Mouse (Mus musculus): ENCODE results near the gene Ppfia4.
A peak's percentile ranks its signal among the peaks of the same experiment; 100 is the strongest.

Ppfia4 gene

DNA sequence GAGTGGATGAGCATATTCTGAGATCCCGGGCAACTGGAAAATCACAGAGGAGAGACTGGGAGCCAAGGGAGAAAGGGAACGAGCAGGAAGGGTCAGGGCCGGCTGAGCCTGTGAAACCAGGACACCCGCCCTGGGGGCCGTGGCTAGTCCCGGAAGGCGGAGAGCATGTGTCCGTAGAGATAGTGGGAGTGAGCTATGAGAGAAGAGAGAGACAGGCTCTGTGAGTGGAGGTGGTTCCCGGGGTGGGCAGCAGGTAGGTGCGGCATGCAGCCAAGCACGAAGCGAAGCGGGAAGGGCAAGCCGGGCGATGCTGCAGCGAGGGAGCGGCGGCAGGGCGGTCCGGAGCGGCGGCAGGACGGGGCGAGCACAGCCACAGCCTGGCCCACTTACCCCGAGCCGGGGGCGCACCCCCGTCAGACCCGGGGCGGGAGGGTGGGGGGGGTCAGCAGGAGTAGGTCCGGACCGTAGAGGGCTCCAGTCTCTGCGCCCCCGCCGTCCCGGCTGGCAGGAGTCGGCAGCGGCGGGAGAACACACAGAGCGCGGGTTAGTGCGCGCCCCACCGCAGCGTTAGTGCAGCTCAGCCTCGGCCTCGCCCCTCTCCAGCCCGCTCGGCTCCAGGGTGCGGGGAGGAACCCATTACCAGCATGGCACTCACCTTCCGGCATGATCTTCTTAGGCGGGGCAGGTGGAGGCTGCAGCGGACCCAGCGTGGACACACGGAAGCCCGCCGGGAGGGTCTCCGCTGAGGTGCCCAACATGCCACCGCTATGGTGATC, 33.9 kb downstream of the Ppfia4 start:
- peak; percentile 45; the same call in 1 of the 2 replicates for ATAC-seq (ENCODE audit: low TSS enrichment)

DNA sequence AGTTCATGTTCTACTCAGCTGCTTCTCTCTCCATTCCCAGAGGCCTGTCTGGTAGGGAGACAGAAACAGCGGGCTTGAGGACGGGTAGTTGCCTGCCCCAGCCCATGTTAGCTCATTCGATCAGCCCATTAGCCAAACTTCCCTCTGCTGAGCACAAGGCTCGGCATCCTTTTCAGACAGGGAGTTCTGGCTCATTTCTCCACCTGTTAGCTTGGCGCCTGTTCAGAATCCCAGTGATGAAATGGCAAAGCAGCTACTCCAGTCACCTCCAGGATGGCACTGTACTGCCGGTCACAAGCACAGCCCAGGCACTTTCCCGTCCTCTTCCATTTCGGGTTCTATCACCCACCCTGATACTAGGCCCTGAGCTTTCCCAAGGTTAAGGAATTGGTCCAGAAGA, 35.5 kb downstream of the Ppfia4 start:
- no peak for ATAC-seq (ENCODE audit: low TSS enrichment)

DNA sequence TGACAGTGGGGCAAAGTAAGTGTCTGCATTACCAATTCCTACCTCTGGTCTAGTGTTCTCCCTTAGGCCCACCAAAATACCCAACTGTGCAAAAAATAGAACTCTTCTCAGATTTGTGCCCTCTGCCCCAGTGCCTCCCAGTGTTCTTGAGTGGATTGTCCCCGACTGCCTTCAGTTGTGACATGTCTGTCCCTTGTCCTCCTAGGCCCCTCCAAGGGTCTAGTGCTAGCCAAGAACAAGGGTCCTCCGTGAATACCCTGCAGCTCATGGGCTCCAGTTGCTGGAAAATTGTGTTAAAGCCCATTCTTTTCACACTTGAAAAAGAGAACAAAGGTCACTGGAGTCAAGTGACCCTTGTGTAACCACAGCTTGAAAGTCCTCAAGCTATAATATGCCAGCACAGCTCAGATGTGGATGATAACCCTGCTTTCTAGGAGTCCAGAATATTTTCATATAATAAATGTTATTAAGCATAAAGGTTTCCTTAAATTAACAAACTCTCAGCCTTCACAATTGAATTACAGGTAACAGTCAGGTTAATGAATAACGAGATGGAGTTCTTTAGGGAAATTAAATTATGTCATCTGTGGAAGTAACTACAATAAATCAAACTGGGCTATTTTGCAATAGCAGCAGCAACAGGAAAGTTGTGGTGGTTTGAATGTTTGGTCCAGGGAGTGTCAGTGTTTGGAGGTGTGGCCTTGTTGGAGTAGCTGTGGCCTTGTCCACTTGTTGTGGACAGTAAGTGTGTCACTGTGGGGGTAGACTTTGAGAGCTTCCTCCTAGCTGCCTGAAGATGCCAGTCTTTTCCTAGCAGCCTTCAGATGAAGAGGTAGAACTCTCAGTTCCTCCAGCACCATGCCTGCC, 38.8 kb downstream of the Ppfia4 start:
- ATAC-seq (ENCODE audit: low TSS enrichment) = no peak

DNA sequence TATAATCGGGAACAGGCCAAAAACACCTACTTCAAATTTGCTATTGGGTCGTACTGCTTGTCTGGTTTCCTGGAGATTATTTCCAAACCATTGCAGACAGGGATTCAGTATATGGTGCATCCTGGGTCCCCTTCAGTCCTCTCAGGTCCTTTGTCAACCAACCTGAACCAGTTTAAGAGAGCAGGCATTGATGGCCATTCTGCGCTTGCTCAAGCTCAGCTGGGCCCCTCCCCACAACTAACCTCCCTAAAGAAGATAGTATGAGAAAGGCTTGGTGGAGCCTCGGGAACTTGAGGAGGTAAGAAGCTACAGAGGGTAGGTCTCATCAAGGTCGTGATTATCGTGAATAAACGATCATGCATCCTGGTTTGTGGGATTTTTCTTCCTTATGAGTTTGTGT, 39.5 kb downstream of the Ppfia4 start:
- ATAC-seq (ENCODE audit: low TSS enrichment) = no peak

DNA sequence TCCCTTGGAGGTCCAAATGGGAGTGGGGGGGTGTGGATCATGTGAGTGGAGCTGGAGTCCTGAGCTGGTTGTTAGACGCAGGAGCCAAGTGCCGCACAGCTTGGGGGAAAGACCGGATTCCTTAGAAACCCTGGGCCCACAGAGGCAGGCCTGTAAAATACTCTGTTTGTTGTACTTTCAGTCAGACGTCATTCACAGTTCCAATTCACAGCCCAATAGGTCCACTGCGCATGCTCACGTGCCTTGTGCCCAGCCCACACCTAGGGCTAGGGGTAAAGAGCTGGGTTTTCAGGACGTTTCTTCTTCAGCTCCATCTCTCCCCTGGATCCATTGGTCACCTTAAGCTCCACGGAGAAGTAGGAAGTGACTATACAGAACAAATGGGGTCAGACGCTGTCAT, 40.1 kb downstream of the Ppfia4 start:
- ATAC-seq (ENCODE audit: low TSS enrichment) = no peak

DNA sequence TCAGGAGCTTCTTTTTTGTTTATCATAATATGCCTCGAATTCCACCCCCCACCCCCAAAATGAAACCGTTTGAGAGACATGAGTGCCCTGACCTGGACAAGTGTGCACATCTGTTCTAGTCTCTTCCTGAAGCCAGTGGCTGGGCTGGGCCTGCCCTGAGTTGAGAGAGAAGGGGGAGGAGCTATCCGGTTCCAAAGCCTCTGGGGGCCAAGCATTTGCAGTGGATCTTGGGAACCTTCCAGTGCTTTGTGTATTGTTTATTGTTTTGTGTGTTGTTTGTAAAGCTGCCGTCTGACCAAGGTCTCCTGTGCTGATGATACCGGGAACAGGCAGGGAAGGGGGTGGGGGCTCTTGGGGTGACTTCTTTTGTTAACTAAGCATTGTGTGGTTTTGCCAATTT, 40.7 kb downstream of the Ppfia4 start:
- 0 out of 2 replicates have a peak, but pooled peaks have one; percentile 51 for ATAC-seq (ENCODE audit: low TSS enrichment)

DNA sequence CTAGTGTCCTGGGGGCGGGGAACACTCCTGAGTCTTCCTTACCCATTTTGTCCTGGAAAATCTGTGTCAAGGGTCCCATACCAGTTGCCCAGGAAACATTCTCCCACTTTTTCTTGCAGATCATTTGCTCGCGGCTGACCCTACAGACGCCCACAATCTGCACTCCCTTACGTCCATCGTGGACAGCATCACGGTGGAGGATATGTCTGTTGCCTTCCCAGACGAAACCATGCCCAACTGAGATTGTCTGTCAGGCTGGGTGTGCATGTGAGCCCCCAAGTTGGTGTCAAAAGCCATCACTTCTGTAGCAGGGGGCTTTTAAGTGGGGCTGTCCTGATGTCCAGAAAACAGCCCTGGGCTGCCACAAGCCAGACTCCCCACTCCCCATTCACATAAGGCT, 41.2 kb downstream of the Ppfia4 start:
- no peak for ATAC-seq (ENCODE audit: low TSS enrichment)

DNA sequence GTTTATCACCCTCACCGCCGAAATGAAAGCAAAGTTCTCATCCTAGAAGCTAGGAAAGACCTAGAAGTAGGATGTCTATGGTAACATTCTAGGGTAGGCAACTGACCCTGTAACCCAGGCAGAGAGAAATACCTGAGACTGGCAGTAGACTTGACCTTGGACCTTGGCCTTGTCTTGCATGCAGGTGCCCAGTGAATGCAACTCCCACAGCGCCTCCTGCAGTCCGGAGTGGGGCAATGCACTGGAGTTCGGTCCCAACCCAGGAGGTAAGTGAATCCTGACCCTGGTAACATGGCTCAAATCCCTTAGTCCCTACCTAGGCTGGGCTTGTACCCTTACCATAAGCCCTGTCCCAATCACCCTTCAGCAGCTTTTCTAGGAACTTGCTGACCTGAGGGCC, 41.8 kb downstream of the Ppfia4 start:
- ATAC-seq (ENCODE audit: low TSS enrichment) = no peak

DNA sequence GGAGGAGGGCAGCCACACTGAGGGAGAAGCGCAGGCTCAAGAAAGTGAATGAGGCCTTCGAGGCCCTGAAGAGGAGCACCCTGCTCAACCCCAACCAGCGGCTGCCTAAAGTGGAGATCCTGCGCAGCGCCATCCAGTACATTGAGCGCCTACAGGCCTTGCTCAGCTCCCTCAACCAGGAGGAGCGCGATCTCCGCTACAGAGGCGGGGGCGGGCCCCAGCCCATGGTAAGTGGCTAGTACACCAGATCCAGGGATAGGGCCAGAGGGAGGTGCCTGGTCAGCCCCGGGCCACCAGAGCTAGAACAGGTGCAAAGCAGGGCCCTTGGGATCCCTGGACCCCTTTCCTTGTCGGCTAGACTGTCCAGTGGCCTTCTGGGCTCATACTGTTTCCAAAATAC, 42.4 kb downstream of the Ppfia4 start:
- ATAC-seq (ENCODE audit: low TSS enrichment) = no peak

DNA sequence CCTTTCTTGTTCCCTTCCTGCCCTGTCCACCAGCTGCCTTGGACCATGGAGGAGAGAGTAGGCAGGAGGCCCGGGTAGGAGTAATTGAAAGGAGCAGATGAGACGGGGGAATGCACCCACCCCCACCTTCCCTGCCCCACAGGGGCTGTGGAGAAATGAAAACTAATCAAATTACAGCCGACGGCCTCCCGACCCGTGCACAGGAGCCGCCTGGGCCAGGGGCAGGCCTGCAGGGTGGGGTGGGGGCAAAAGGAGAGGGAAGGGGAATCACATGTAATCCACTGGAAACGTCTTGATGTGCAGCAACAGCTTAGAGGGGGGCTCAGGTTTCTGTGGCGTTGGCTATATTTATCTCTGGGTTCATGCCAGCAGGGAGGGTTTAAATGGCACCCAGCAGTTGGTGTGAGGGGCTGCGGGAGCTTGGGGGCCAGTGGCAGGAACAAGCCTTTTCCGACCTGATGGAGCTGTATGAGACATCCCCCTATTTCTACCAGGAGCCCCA, 43.1 kb downstream of the Ppfia4 start, which contains the start of gene Myog:
Myog (plus strand) TSS at position 392 of the 502 bp plus-strand sequence.
- no peak for ATAC-seq (ENCODE audit: low TSS enrichment)

DNA sequence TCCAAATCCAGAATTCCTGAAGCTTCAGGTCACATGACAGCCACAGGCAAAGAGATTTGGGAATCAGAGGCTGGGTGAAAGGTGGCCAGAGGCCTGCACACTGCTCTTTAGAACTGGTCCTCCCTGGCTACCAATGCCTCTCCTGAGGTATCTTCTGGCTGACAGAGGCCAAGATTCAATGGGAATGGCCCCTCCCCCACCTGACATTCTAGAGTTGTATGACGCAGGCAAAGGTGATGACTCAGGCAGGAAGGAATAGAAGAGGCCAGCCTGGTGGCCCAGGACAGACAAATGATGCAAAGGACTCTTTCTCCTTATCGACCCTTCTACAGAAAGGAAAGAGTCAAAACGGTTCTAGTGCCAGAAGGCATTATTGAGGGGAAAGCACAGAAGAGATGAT, 44.5 kb downstream of the Ppfia4 start:
- ATAC-seq (ENCODE audit: low TSS enrichment) = no peak

DNA sequence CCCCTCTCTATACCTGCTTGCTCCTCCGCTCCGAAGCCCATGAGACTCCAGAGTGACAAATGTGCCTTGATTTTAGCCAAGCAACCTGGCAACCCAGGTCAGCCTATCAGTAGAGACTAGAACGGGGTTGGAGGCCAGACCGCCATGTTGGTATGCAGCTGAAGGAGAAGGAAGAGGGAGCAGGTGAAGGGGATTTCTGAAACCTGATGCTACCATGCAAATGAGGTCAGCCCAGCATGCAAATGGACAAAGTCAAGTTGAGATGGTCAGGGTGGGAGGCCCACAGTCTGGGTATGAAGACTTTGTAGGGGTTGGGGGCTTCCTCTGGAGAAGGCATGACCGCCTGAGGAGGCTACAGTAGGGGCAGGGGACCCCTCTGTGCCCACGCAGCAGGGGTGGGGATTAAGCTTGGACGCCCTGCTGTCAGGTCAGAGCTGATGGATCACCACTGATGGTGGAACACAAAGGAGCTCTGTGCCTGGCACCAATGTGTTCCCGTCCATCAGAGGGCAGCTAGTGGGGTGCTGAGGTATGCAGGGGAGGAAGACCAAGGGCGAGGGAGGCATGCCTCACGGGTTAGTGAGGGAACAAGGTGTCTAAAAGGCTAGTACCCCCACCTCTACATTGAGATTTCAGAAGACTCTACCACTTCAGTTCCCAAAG, 47.1 kb downstream of the Ppfia4 start:
- ATAC-seq (ENCODE audit: low TSS enrichment) = no peak

DNA sequence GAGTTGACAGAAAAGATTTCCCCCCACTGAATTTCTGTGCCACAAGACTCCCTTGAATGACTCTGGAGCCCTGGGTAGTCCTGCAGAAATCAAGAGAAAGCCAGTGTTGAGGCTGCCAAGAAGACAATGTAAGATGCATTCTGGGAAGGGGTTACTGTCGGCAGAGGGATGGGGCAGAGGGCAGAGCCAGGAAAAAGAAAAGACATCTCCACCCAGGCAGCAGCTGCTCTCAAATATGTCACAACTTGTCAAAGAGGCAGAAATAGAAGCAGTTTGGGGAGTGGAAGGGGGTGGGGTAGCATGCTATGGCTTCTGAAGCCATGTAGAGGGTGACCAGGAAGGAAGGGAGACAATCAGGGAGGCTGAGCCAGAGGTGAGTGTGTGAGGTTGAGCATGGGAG, 49.6 kb downstream of the Ppfia4 start:
- no peak for ATAC-seq (ENCODE audit: low TSS enrichment)

DNA sequence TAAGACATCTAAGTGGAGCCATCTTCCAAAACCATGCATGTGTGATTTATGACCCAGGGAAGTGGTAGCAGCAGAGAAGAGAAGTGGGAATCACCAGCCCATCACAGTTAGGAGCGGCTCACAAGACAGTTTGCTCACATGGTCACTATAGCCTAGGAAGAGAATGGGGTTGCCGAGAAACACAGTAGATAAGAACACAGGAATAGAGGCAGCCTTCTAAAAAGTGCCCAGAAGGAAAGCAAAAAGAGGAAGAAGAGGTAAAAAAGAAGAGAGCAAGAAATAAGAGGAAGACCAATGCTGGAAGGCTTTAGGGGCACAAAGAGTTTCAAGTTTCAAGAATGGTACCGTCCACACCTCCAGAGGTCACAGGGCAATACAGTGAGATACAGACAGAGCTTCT, 50.4 kb downstream of the Ppfia4 start:
- ATAC-seq (ENCODE audit: low TSS enrichment) = no peak

DNA sequence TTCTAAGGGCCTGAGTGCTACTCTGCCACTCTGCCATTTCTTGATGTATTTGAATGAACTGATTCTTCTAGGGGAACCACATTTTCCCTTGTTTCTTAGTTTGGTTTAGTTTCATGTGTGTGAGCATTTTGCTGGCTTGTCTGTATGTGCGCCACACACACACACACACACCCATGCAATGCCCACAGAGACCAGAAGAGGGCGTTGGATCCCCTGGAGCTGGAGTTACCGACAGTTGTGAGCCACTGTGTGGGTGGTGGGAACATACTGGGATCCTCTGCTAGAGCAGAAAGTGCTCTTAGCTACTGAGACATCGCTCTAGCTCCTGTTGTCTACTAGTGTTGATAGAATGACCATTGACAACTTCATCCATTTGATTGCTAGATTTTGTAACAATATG, 51.2 kb downstream of the Ppfia4 start:
- no peak for ATAC-seq (ENCODE audit: low TSS enrichment)

DNA sequence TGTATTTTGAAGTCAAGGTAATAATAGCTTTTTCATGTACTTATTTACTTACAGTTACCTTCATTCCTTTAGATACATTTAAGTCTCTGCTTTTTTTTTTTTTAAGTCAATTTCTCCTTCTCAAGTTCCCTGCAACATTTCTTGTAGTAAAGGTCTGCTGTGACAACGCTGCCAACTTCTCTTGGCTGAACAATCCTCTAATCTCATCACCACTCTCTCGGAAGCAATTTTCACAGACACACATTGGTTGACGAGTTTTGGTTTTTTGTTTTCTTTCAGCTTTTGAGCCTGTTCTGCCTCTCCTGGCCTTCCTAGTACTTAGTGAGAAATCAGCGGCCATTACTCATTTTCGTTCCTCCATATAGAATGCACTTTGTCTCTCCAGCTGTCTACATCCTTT, 52.6 kb downstream of the Ppfia4 start:
- ATAC-seq (ENCODE audit: low TSS enrichment) = no peak

DNA sequence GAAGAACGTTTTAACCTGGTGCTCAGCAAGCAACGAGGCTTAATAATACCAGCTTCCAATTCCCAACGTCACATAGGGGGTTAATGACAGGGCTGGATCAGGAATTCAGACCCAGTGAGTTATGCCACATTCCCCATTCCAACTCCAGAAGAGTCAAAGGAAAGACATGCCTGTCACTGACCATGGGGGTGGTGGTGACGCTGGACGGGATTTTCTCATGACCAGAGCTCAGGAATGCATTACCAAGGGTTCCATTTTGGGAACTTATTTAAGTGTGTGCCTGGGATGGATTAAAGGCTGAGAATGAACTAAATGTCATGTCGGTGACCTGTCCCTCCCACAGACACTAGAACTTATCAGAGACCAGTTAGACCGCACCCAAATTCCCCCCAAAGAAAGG, 55.9 kb downstream of the Ppfia4 start:
- no peak for ATAC-seq (ENCODE audit: low TSS enrichment)

DNA sequence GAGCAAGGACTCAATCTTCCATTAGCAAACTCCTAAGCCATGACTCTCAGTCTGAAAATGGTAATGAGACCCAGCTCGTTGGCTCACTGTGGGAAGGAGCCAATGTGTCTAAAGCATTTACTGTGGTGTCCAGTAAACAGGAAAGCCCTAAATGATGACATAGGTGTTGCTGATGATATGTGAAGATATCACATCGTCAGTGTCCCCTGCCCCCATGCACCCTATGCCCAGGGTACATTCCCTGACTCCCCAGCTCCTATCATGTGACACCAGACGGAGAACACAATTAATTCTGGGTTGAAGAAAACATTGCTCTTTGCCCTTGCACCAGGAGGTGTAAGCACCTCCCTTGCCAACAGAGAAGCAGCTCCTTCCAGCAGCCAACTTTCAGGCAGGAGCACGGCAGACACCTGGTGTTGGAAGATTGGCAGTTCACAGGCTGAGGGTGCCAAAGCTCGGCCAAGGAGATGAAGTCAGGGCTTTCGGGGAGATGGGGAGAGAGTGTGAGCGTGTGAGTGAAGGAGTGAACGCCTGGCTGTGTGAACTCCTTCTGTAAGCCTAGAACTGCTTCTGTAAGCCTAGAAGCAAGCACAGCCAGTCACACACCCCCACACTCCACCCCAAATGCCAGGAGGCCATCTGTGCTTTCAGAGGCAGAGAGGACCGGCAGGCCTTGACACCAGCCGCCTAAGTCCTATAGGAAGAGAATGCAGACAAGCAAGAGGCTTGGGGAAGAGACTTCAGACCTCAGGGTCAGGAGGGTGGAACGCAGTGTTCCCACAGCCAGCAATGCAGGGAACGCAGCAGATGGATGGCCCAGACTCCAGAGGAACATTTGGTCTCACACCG, 56.9 kb downstream of the Ppfia4 start:
- ATAC-seq (ENCODE audit: low TSS enrichment) = peak; percentile 50

DNA sequence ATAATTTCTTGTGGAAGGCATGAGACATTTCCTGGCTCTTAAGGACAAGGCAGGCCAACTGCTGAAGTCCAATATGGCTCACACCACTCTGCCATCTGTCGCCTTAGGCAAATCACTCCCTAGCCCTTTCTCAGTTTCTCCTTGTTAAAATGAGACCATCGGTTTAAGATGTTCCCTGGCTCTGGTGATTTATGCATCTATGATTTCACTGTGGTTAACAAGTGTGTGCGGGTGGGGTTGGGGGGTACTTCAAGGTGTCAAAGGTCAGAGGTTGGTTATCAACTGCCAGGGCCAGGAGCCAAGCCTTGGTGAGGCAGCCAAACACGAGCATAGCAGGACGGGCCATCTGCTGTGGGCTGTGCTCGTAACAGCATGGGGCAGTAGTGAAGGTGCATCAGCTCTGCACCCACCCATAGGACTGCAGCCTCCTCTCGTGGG, 58.2 kb downstream of the Ppfia4 start:
- ATAC-seq (ENCODE audit: low TSS enrichment) = no peak

DNA sequence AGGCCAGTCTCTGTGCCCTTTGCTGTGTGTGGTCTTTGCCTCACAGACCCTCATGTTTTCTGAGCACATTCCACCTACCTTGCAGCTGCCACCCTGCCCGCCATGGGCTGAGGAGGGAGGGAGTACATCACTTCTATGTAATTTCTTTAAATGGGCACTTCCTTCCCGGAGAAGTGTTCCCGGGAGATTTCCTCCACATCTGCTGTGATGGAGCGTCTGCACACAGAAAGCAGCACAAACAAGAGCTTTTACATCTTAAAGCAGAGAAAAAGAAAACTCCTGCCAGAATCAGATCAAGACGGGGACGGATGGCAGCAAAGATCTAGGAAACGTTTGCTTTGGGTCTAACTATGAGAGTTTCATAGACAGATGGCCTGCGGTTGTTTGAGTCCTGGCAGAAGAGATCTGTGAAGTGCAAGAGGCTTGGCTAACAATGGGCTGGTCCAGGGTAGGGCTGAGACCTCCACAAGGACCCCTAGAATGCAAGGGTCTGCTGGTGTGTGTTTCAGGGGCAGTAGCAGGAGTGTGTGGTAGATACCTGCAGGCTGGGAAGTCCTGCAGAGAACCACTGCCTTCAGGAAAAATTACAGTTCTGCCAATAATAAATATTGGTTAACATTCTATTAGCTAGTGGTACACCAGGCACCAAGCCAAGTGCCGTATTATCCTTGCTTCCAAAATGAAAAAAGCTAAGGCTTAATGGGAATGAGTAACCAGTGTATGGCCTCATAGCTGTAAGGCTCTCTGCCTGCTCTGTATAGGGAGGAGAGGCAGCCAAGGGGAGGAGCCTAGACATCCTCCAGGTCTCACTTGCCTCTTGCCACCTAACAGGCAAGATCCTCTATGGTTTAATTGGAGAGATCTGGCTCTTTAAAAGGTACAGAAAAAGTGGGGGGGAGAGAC, 59.0 kb downstream of the Ppfia4 start:
- ATAC-seq (ENCODE audit: low TSS enrichment) = peak; percentile 80
